Mouse (Mus musculus): ENCODE measurements at regions not wholly inside any gene's neighbourhood (a gene's known extent, or its start where the extent isn't known, plus 50 kb on each side); places are given as distances from the start of the nearest gene placed in this dataset.

DNA sequence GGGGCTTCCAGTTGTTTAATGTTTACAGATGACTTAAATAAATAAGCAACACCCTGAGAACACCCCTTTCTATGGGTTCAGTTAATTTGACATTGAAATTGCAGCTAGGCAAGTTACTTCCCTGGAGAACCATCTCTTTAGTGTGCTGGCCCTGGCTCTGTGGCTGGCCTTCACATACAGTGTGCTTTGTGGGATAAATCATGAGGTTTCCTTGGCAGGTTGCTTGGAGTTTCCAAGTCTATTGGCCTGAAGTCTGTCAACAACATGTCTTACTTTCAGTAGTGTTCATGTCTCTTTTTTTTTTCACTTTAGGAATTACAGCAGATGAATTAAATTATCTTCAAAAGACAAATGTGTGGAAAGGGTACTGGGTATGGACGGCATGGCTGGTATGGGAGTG, 359.2 kb upstream of the Dph6 start:
- Histone ChIP-seq H3K9ac (ENCODE audit: low read length) (no peak overlapping the region), H3K9me3 (replicated peaks; ENCODE audit: control insufficient read depth, low read length) (no peaks in the 10 kb centered on the region), H3K4me3 (replicated peaks; ENCODE audit: low read length) (no peak overlapping the region), H3K27ac (ENCODE audit: low read length) (no peak overlapping the region), H3K4me2 (ENCODE audit: low read depth, low read length) (no peak overlapping the region), H3K36me3 (ENCODE audit: control insufficient read depth, insufficient read depth, low read length) (no peaks in the 10 kb centered on the region), H3K4me1 (ENCODE audit: control insufficient read depth, insufficient read depth, low read length) (no peaks in the 10 kb centered on the region), H3K27me3 (ENCODE audit: control insufficient read depth, insufficient read depth, low read length) (no peaks in the 10 kb centered on the region)
- WGBS = 79% methylated on average over 1 of the region's 1 CpGs
- no peak for ATAC-seq (ENCODE audit: insufficient read depth, low FRiP score)

DNA sequence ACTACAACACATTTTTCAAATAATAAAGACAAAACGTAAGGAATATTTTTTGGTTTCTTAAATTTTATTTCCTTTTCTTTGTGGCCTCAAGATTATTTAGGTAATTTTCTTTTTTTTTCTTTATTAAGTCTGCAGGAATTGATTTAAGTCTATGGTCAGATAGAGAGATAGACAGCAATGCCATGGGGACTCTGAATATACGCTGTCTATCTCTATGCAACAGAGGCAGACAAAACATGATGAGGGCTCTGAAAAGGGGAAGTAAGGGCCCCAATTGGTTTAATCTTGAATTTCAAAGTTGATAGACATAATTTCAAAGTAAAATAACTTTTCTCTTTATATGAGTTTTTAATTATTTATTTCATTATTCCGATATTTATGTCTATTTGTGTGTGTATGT, 372.0 kb upstream of the Dph6 start:
- no peaks in the 10 kb centered on the region for H3K36me3 ChIP-seq (ENCODE audit: control insufficient read depth, insufficient read depth, low read length)
- no peak for ATAC-seq (ENCODE audit: insufficient read depth, low FRiP score)

DNA sequence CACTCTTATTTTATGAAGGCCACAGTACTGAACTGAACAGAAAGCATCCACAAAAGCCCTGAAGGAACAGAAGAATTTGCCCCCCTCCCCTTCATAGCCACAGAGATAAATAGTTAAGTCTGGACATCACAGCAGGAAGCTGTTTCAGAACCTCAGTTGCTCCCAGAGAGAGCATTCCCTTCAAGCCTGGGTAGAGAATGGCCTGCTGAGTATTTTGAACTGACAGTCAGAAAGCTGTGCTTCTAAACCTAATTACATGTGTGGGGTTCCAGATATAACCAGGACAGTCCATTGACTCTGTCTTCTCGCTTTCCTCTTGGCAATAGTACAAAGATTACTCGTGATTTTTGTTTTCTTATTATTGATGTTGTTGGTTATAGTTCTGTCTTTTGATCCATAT, 376.4 kb upstream of the Dph6 start:
- H3K4me3 ChIP-seq (replicated peaks; ENCODE audit: low read length) = no peak overlapping the region
- H3K9me3 ChIP-seq (replicated peaks; ENCODE audit: control insufficient read depth, low read length) = no peaks in the 10 kb centered on the region
- WGBS = 62% methylated on average over 2 of the region's 2 CpGs

More for the DNA sequence above, 372.0 kb upstream of the Dph6 start:
- no peaks in the 10 kb centered on the region for H3K9me3 ChIP-seq (replicated peaks; ENCODE audit: control insufficient read depth, low read length)
- no peak overlapping the region for H3K4me2 ChIP-seq (ENCODE audit: low read depth, low read length)
- no peak overlapping the region for H3K9ac ChIP-seq (ENCODE audit: low read length)
- H3K4me3 ChIP-seq (replicated peaks; ENCODE audit: low read length) = no peak overlapping the region
- no peak overlapping the region for H3K27ac ChIP-seq (ENCODE audit: low read length)
- 92% methylated on average over 3 of the region's 3 CpGs for WGBS
- H3K27me3 ChIP-seq (ENCODE audit: control insufficient read depth, insufficient read depth, low read length) = no peaks in the 10 kb centered on the region
- H3K4me1 ChIP-seq (ENCODE audit: control insufficient read depth, insufficient read depth, low read length) = no peaks in the 10 kb centered on the region; the same call in 1 of the 2 replicates

DNA sequence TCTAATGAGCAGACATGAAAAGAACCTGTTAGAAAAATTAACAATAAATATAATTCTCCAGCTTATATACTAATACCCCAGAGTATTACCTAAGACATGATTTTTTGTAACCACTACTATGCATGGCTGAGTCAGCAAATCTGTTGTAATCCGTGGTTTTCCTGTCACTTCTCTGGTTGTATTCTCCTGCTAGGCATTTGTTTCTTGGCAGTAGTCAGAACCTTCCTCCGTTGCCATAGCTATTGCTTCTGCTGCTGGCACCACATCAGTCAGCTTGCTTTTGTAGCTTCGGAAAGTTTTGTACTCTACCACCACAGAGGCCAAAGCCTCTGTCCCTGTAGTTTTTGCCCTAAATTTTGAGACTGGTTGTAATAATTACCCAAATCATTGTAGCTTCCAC, 381.4 kb upstream of the Dph6 start:
- Histone ChIP-seq H3K36me3 (ENCODE audit: control insufficient read depth, insufficient read depth, low read length) (no peaks in the 10 kb centered on the region), H3K4me3 (replicated peaks; ENCODE audit: low read length) (no peak overlapping the region), H3K9ac (ENCODE audit: low read length) (no peak overlapping the region), H3K9me3 (replicated peaks; ENCODE audit: control insufficient read depth, low read length) (no peaks in the 10 kb centered on the region), H3K4me1 (ENCODE audit: control insufficient read depth, insufficient read depth, low read length) (no peaks in the 10 kb centered on the region), H3K27ac (ENCODE audit: low read length) (no peak overlapping the region), H3K27me3 (ENCODE audit: control insufficient read depth, insufficient read depth, low read length) (no peaks in the 10 kb centered on the region), H3K4me2 (ENCODE audit: low read depth, low read length) (no peak overlapping the region)
- ATAC-seq (ENCODE audit: insufficient read depth, low FRiP score) = no peak
- whole genome bisulfite sequencing = 61% methylated on average over 3 of the region's 3 CpGs

More for the DNA sequence above, 376.4 kb upstream of the Dph6 start:
- no peak overlapping the region for H3K27ac ChIP-seq (ENCODE audit: low read length)
- no peaks in the 10 kb centered on the region for H3K27me3 ChIP-seq (ENCODE audit: control insufficient read depth, insufficient read depth, low read length)
- no peak overlapping the region for H3K4me2 ChIP-seq (ENCODE audit: low read depth, low read length)
- H3K9ac ChIP-seq (ENCODE audit: low read length) = no peak overlapping the region
- no peaks in the 10 kb centered on the region; the same call in 1 of the 2 replicates for H3K4me1 ChIP-seq (ENCODE audit: control insufficient read depth, insufficient read depth, low read length)
- no peak for ATAC-seq (ENCODE audit: insufficient read depth, low FRiP score)
- H3K36me3 ChIP-seq (ENCODE audit: control insufficient read depth, insufficient read depth, low read length) = no peaks in the 10 kb centered on the region

DNA sequence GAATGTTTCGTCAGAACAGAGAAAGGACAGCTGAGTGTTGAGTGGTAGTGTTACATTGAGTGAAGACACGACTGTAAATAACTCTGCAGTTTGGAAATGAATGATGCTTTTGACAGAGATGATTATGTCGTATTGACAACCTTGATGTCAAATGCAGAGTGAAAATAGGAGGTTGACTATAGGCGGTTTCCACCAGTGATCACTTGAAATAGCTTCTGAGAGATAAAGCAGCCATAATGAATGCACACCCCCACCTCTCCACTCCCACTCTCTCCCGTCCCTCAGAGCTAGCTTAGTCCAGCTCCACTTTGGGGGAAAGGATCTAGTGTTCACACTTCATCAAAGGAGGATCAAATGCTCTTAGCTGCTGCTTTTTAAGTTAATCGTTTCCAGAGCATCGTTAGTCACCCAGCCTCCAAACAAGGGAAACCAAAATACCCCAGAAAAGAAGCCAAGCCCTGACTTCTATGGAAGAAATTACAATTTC, 387.6 kb upstream of the Dph6 start:
- Histone ChIP-seq H3K4me1 (ENCODE audit: control insufficient read depth, insufficient read depth, low read length) (no peaks in the 10 kb centered on the region), H3K4me3 (replicated peaks; ENCODE audit: low read length) (no peak overlapping the region), H3K9ac (ENCODE audit: low read length) (no peak overlapping the region), H3K36me3 (ENCODE audit: control insufficient read depth, insufficient read depth, low read length) (no peaks in the 10 kb centered on the region), H3K27ac (ENCODE audit: low read length) (no peak overlapping the region), H3K4me2 (ENCODE audit: low read depth, low read length) (no peak overlapping the region), H3K9me3 (replicated peaks; ENCODE audit: control insufficient read depth, low read length) (no peaks in the 10 kb centered on the region), H3K27me3 (ENCODE audit: control insufficient read depth, insufficient read depth, low read length) (no peaks in the 10 kb centered on the region)
- no peak for ATAC-seq (ENCODE audit: insufficient read depth, low FRiP score)
- 73% methylated on average over 7 of the region's 7 CpGs for WGBS

DNA sequence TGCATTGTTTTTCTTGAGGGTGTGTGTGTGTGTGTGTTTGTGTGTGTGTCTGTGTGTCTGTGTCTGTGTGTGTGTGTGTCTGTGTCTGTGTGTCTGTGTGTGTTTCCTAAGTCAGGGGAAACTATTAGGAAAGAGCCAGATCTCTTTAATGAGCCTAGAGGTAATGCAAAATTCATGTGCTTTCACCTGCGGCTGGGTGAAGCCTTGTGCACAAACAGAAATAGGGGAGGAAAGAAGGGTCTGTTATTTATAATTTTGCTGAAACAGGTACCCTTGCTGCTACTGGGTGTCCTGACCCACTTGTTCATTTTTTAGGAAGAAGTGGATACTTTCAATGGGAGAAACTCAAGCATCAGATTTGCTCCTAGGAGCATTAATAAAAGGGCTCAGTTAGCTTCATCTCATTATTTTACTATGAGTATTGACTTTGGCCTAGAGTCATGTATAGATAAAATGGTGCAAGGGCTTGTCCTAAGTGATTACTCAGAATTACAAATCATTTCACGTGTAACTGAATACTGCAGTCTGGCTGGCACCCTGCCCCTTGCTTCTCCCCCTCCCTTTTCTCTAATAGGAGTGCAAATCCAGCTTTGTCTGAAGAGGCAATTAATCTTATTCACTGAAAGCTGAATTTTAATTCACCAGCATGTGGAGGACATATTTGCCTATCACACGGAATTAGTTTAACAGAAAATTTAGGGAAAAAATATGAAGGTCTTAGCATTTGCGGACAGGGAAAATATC, 401.7 kb upstream of the Dph6 start:
- H3K4me1 ChIP-seq (ENCODE audit: control insufficient read depth, insufficient read depth, low read length) = no peaks in the 10 kb centered on the region
- H3K9ac ChIP-seq (ENCODE audit: low read length) = no peak overlapping the region
- H3K36me3 ChIP-seq (ENCODE audit: control insufficient read depth, insufficient read depth, low read length) = no peaks in the 10 kb centered on the region
- H3K4me2 ChIP-seq (ENCODE audit: low read depth, low read length) = no peak overlapping the region
- ATAC-seq (ENCODE audit: insufficient read depth, low FRiP score) = no peak
- H3K27ac ChIP-seq (ENCODE audit: low read length) = no peak overlapping the region
- H3K9me3 ChIP-seq (replicated peaks; ENCODE audit: control insufficient read depth, low read length) = no peaks in the 10 kb centered on the region
- no peaks in the 10 kb centered on the region for H3K27me3 ChIP-seq (ENCODE audit: control insufficient read depth, insufficient read depth, low read length)
- no peak overlapping the region for H3K4me3 ChIP-seq (replicated peaks; ENCODE audit: low read length)
- WGBS = 51% methylated on average over 4 of the region's 4 CpGs

DNA sequence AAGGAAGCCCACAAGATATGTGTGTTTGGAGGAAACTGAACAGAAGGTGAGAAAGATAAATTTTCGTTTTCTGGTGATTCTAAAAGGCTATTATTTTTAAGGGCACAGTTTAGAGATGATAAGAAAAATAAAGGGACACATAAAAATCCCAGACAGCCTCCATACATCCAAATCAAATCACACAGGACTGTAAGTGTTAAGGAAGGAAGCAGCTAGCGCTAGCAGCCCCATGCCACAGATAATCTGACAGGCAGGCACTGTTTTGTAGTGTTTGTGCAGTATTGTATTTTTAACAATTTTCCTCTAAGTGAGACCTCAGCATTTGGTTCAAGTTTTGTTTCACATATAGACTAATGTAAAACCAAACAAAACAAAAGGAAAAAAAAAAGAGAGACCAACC, 402.4 kb upstream of the Dph6 start:
- no peaks in the 10 kb centered on the region for H3K27me3 ChIP-seq (ENCODE audit: control insufficient read depth, insufficient read depth, low read length)
- 65% methylated on average over 2 of the region's 2 CpGs for WGBS

DNA sequence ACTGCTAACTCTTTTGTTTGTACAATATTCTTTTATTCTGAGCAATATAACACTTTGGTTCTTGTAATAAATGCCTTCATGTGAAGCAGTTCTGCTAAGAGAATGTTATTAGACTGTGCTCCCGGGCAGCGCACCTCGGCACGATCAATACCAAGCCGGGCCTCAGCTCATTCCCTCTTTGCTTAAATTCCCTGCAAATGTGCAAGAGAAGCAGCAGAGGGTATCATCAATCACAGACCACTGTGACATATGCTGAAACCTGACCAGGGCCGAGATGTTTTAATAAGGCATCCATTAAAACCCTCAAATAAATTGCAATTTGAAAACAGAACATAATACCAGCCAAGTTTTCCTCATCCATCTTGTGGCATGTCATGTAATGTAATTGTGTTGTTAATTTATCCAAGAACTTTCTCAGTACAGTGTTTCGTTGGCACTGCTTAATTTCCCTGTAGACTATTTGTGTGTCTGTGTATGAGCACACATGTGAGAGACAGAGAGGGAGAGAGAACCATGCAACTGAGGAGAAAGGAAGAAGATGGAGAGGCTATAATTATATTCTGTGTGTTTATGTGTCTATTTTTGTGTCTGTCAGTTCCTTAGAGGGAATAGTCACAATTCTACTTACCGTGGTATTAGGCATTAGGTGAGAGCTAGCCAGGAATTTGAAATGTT, 412.9 kb upstream of the Dph6 start:
- ATAC-seq (ENCODE audit: insufficient read depth, low FRiP score) = no peak
- Histone ChIP-seq H3K9me3 (replicated peaks; ENCODE audit: control insufficient read depth, low read length) (no peaks in the 10 kb centered on the region), H3K36me3 (ENCODE audit: control insufficient read depth, insufficient read depth, low read length) (no peaks in the 10 kb centered on the region), H3K9ac (ENCODE audit: low read length) (no peak overlapping the region), H3K4me3 (replicated peaks; ENCODE audit: low read length) (no peak overlapping the region), H3K4me1 (ENCODE audit: control insufficient read depth, insufficient read depth, low read length) (0 out of 2 replicates have a peak, but pooled peaks cover 4% of the 10 kb centered on the region), H3K4me2 (ENCODE audit: low read depth, low read length) (no peak overlapping the region), H3K27ac (ENCODE audit: low read length) (no peak overlapping the region), H3K27me3 (ENCODE audit: control insufficient read depth, insufficient read depth, low read length) (no peaks in the 10 kb centered on the region)
- 13% methylated on average over 8 of the region's 8 CpGs for WGBS

More for the DNA sequence above, 402.4 kb upstream of the Dph6 start:
- Histone ChIP-seq H3K27ac (ENCODE audit: low read length) (no peak overlapping the region), H3K4me1 (ENCODE audit: control insufficient read depth, insufficient read depth, low read length) (no peaks in the 10 kb centered on the region), H3K4me2 (ENCODE audit: low read depth, low read length) (no peak overlapping the region), H3K4me3 (replicated peaks; ENCODE audit: low read length) (no peak overlapping the region), H3K9ac (ENCODE audit: low read length) (no peak overlapping the region), H3K9me3 (replicated peaks; ENCODE audit: control insufficient read depth, low read length) (no peaks in the 10 kb centered on the region), H3K36me3 (ENCODE audit: control insufficient read depth, insufficient read depth, low read length) (no peaks in the 10 kb centered on the region)
- ATAC-seq (ENCODE audit: insufficient read depth, low FRiP score) = no peak

DNA sequence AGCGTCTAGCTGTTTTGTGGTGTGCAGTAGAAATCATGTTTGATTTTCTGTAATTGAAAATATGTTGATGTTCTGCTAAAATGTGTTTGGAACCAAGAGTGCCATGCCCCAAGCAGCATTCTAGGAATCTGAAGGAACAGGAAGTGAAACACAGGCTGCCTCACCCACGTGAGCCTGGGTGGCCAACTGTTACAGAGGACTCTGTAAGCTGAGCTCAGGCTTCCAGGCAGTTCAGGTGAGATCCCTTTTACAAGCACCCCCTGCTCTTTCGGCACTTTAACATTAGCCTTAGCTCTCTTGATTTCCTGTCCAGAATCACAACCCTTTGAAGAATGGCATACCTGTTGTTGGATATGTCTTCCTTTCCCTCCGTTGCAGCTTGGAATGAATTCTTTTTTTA, 414.9 kb upstream of the Dph6 start:
- Histone ChIP-seq H3K9me3 (replicated peaks; ENCODE audit: control insufficient read depth, low read length) (no peaks in the 10 kb centered on the region), H3K9ac (ENCODE audit: low read length) (no peak overlapping the region), H3K4me3 (replicated peaks; ENCODE audit: low read length) (no peak overlapping the region), H3K4me2 (ENCODE audit: low read depth, low read length) (no peak overlapping the region), H3K27me3 (ENCODE audit: control insufficient read depth, insufficient read depth, low read length) (no peaks in the 10 kb centered on the region), H3K36me3 (ENCODE audit: control insufficient read depth, insufficient read depth, low read length) (no peaks in the 10 kb centered on the region), H3K27ac (ENCODE audit: low read length) (no peak overlapping the region), H3K4me1 (ENCODE audit: control insufficient read depth, insufficient read depth, low read length) (0 out of 2 replicates have a peak, but pooled peaks cover 4% of the 10 kb centered on the region)
- WGBS = 61% methylated on average over 4 of the region's 4 CpGs
- no peak for ATAC-seq (ENCODE audit: insufficient read depth, low FRiP score)

Data from stomach, embryonic 16.5 days (tissue).